Comparison of ENCODE assay signal across 26 mouse cellular contexts in the genomic region with DNA sequence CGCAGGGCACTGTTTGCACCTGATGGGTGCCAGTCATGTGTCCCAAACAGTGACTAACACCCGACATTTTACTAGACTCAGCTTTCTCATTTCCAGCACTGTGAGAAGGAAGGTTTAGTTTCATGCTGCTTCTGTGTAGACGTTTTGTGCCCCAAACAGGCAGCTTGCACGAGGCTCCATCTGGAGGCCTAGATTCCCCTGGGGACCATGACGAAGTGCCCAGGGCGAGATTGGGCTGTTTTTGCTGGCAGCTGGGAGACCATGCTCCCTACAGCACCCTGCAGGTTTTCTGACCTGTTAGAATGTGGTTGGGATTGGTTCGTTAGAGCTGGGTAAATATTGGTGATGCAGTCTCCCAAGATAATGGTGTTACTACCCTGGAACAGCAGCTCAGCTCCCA. TPM values are rescaled to one million over a fixed set of nuclear protein-coding genes. Genes with fewer than 3 reads are reported as not detected.
A peak's percentile ranks its signal among the peaks of the same experiment; 100 is the strongest.
DNase-seq lines count a peak whose midpoint lies in the region; ATAC-seq and TF ChIP-seq lines count a peak whose summit lies in the region.
"Had no signal": no experiment of that assay in that cellular context is flagged by ENCODE, and none has a peak within 500 bp of the region (broad histone marks: within the 10 kb centered on the region; RNA-seq: fewer than 3 reads in every experiment).

No protein-coding gene starts in this region.

- DNase-seq in 3134 (ENCODE audit: extremely low read depth, insufficient read length, low spot score) (peak; percentile 65), A20 (ENCODE audit: low read depth, low spot score) (peak; percentile 17), MN1 (ENCODE audit: low spot score) (peak; percentile 84)
- no peak for DNase-seq in stomach, postnatal 0 days (ENCODE audit: low spot score)
- no peak for DNase-seq in layer of hippocampus, adult 8-10 months (ENCODE audit: low spot score in 2 of 2)
- no peak for DNase-seq in cerebellum, adult 11-12 months
- DNase-seq: adrenal gland, adult 2 months; adrenal gland, postnatal 14 days; B cell, adult 2 months; cerebellum, adult 18-20 months; cerebellum, adult 9-10 months; cerebellum, postnatal 14 days; gastrocnemius, postnatal 10 days; gastrocnemius, postnatal 36 days; heart, adult 2 months; heart, postnatal 14 days; heart, postnatal 4 days had no signal

- 0 out of 2 replicates have a peak, but pooled peaks have one; percentile 22 for ATAC-seq in stomach, postnatal 0 days (ENCODE audit: low FRiP score, low TSS enrichment)
- ATAC-seq: CD4-positive, CD25-positive, alpha-beta regulatory T cell, adult 4 months; forebrain, embryonic 13.5 days; forebrain, embryonic 16.5 days; intestine, embryonic 16.5 days had no signal

- H3K27ac ChIP-seq in stomach, postnatal 0 days (replicated peaks) = no peak overlapping the region
- H3K27ac ChIP-seq: forebrain, embryonic 10.5 days; forebrain, embryonic 13.5 days; heart, adult 2 months; heart, embryonic 10.5 days; heart, embryonic 13.5 days; hindbrain, embryonic 12.5 days; hindbrain, embryonic 15.5 days had no signal

- no peaks in the 10 kb centered on the region for H3K4me1 ChIP-seq in stomach, postnatal 0 days (replicated peaks; ENCODE audit: control insufficient read depth, insufficient read depth)

- no peak overlapping the region for H3K4me2 ChIP-seq in stomach, postnatal 0 days (replicated peaks; ENCODE audit: low read depth)
- H3K4me2 ChIP-seq: forebrain, embryonic 13.5 days; heart, embryonic 13.5 days; hindbrain, embryonic 12.5 days; hindbrain, embryonic 15.5 days had no signal

- H3K4me3 ChIP-seq in stomach, postnatal 0 days (ENCODE audit: low read depth, low read length) = no peak overlapping the region
- H3K4me3 ChIP-seq: forebrain, embryonic 10.5 days; forebrain, embryonic 13.5 days; heart, adult 2 months; heart, embryonic 10.5 days; heart, embryonic 13.5 days; hindbrain, embryonic 12.5 days; hindbrain, embryonic 15.5 days had no signal

- no peak overlapping the region for H3K9ac ChIP-seq in stomach, postnatal 0 days (ENCODE audit: low read length)
- H3K9ac ChIP-seq: forebrain, embryonic 13.5 days; heart, embryonic 13.5 days; hindbrain, embryonic 12.5 days; hindbrain, embryonic 15.5 days had no signal

- no peak for TF ChIP-seq CTCF in stomach, postnatal 0 days (IDR thresholded peaks at IDR 0.05; ENCODE audit: low read depth)

- 54% methylated on average over 7 of the region's 7 CpGs for WGBS in stomach, postnatal 0 days

- no peaks in the 10 kb centered on the region for H3K27me3 ChIP-seq in stomach, postnatal 0 days (ENCODE audit: control insufficient read depth, insufficient read depth, low read length)
- H3K27me3 ChIP-seq: forebrain, embryonic 13.5 days; heart, embryonic 13.5 days; hindbrain, embryonic 12.5 days; hindbrain, embryonic 15.5 days had no signal

- no peaks in the 10 kb centered on the region for H3K36me3 ChIP-seq in stomach, postnatal 0 days (ENCODE audit: control insufficient read depth, insufficient read depth, low read length)
- H3K36me3 ChIP-seq: forebrain, embryonic 10.5 days; heart, embryonic 10.5 days; heart, embryonic 13.5 days; hindbrain, embryonic 12.5 days; hindbrain, embryonic 15.5 days had no signal

- no peaks in the 10 kb centered on the region for H3K9me3 ChIP-seq in stomach, postnatal 0 days (ENCODE audit: control insufficient read depth, low read length)
- H3K9me3 ChIP-seq: forebrain, embryonic 10.5 days; forebrain, embryonic 13.5 days; heart, embryonic 10.5 days; heart, embryonic 13.5 days; hindbrain, embryonic 12.5 days; hindbrain, embryonic 15.5 days had no signal

- TF ChIP-seq EP300 in stomach, postnatal 0 days (optimal IDR thresholded peaks at IDR 0.05) = no peak

RNA-seq across cellular contexts. Expression of a gene that starts 17.0 kb away (rescaled TPM):
- polyA plus RNA-seq in stomach, postnatal 0 days (2015; fragmentation: Nextera tagmentation; extraction: Ambion mirVana) = 7.3 and 10.9 TPM in 2 replicates
- 10 to 100 TPM; 37.6 to 57.0 (median 45.8) TPM for total RNA-seq in layer of hippocampus, adult 8-10 months (2022)

Comparison
In these comparisons a context has a peak if more than half of its experiments do, and no peak if none do; other contexts are left out.
1. DNase-seq: peak in 3134 (single experiment), A20 (single experiment) and MN1 (single experiment); none in stomach, postnatal 0 days (single experiment), layer of hippocampus, adult 8-10 months (0 of 2) and cerebellum, adult 11-12 months (single experiment).